Mouse (Mus musculus) cerebellum, postnatal 36 days (tissue): ENCODE measurements around the gene Gadd45gip1.

Experiments
- DNase-seq, 2 experiments: peaks; one replicate each; pipeline ENCODE4 v3.0.0; 2021 to 2022; ENCODE audit warnings: mixed read lengths in 2 of 2

Gadd45gip1 gene

DNA sequence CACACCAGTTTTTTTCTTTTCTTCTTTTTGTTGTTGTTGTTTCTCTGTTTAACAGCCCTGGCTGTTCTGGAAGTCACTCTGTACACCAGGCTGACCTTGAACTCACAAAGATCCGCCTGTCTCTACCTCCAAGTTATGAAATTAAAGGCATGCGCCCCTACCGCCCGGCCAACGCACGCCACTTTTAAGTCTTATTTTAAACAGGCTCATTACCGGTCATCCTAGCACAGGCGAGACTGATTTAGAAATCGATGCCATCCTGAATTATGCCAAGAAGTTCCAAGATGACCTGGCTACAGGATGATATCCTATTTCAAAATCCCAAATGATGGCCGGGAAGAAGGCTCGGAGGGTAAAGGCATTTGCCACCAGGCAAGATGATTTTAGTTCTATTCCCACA lies at the start of gene Gadd45gip1:
Gene Gadd45gip1, plus strand, starts transcription at position 33 of the 400 bp plus-strand sequence.
- DNase-seq = peak; percentile 38 to 40

DNA sequence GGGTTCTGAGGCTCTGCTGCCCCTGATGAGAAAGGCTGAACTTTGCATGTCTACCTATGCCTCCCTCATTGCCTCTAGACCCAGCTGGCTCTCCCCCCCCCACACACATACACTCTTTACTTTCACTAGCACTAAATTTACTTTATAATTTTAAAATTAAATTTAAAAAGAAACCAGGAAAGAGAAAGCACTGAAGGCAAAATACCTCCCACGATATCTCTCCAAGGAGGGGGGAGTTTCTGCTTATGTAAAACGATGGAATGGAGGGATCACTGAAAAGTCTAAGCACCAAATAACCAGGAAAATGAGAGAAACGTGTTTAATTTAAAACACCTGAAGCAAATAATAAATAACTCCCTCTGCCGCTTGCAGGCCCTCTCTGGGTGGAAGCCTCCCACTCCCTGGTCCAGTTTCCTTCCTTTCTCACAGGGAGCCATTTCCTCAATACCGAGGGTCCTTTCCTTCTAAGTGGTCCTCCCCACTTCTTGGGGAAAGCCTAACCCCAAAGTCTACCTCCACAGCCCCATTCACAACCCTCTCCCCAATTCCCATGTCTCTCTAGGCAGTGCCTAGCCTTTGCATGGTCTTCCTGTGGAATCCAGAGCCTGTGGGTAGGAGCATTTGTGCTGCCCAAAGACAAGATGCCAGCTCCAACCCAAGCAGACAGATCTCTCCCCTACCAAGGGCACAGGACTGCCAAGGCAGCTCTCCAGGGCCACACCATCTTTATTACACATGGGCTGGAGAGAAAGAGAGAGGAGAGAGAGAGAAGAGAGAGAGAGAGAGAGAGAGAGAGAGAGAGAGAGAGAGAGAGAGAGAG lies 49.4 kb upstream of the Gadd45gip1 start:
- peak in 1 of 2 experiments; percentile 27 for DNase-seq

- peak; percentile 44 to 56 for DNase-seq
Measured at GRCm38 (mm10) chr8:84782680-84783079, 48.6 kb upstream of the Gadd45gip1 start.

GRCm38 (mm10) chr8:84783198-84783918 lies 48.0 kb upstream of the Gadd45gip1 start:
- DNase-seq = peak in 1 of 2 experiments; percentile 22

DNA sequence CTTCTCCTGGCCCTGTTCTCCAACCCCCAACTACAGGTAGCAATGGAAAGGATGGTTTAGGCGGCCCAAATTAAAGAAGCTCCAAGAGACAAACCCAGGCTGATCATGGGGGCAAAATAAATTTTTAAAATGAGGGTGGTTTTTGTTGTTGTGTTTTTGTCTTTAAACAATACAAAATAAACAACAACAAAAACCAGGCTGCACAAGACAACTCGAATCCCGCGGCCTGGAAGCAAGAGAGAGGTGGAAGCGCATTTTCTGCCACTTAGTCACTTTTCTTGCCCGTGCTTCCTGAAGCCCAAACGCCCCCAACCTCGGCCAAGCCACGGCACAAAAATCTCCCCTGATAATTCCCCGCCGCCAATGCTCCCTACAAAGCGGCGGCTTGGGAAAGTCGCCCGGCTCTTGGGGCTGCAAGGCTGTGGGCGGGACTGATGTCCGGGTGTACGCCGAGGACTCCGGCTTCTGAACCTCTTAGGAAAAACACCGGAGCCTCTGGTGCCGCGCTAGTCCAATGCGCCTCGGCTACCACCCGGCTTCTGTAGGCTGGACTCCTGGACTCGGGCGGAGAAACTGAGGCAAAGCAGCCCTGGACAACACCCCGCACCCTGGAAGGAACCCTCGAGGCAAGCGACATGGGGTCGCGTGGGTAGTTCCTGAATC lies 47.3 kb upstream of the Gadd45gip1 start:
- peak; percentile 66 to 69 for DNase-seq

DNA sequence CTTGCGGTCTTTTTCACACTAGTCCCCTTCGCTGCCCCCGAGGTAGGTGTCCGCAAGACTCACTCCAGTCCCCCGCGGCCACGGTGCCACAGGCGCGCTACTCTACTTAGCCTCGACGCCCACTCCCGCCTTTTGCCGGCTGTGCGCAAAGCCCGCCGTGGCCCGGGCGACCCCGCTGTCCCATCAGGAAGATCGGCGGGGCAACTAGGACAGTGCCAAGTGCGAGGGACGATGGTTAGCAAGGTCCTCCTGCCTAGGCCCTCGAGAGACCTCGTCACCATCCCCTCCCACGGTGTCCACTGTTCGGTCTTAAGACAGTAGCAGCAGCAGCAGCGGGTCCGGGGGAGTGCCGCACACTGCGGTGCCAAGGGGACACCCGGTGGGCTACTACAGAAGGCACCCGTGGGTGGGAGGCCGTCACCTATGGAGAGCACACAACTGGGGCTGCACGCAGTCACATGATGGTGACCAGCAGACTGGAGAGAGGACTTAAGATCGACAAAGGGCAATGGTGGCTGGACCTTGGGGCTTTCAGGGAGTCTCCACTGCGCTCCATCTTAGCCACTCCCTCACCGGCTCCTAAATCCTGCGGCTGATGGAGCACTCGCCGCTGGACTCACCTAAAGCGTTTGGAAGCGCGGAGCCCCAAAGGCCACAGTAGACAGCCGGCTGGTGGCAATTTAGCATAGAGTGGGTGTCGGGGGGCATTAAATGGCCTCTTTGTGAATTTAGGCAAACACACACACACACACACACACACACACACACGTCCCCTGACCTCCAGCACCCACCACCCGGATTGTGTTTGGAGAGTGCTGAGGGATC lies 46.4 kb upstream of the Gadd45gip1 start:
- peak; percentile 48 to 55 for DNase-seq

DNA sequence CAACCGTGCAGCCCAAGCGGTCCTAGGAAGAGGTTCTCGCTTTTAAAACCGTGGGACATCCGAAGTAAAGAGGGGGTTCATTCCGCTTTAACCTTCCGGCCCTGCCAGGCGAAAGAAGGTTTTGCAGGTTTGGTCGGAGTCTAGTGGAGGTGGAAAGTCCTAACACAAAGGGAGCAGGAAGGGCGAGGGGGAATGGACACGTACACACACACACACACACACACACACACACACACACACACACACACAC lies 45.9 kb upstream of the Gadd45gip1 start:
- peak in 1 of 2 experiments; percentile 47 for DNase-seq

DNA sequence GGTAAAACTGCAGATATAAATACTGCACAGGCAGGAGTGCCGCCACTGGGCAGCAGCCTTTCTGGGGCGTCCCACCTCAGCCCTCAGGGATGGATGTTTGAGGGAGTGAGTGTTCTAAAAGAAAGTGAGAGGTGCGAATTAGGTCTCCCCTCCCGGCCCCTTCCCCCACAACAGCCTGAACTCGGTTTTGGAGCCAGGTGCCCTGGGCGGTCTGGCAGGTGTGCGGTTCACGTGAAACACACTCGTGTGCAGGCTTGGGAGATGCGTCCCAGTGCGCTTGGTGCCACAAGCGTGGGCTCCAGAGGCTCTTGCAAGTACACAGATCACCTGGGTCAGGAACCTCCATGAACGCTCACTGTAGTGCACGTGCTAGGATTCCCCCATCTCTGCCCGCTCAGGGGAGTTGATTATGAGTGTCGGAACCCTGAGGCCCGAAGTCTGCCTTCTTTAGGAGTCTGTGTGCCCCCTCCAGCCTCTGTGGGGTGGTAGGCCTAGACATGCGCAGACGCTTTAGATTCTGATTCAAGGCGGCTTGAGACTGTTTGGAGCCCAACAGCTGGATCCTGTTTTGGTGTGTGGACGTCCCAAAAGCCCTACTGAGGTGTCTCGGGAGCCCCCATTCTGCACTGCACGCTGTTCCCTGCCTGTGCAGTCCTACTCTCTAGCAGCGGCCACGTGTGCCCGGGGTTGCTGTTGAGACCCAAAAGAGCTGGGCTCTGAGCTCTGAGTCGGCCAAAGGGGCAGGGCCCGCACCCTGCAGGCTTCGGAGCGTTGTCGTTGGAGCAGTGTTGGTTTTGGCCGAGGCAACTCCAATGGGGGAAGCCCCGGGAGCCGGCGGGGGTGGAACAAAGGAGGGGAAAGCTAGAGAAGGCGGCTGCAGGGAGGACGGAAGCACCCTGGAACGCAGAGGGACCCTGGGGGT lies 45.3 kb upstream of the Gadd45gip1 start:
- peak in 1 of 2 experiments; percentile 48 for DNase-seq

DNA sequence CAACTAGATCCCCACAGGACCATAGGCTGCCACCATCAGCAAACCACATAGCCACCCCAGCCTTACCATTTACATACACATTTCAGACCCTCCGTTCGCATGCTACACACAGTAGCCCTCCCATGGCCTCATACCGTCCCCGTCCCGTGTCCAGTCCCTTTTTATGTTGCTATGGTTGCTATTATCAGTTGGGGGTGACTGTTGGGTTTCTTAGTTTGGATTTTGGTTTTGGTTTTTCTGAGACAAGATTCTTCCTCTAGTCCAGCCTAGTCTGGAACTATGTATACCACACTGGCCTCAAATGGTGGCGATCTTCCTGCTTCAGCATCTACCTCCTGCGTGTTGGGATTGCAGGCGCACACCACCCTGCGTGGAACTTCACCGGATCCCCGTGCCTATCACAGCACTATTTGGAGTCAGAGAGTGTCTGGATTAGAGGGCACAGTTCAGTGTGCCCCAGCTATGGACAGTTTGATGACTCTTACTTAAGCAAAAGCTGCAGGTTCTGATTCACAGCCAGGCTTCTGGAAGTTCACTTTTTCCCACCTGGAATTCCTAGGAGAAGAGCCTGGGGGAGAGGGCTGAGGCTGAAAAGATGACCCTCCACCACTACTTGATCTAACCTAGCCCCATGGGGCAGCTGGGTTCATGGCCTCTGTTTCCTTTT lies 44.4 kb upstream of the Gadd45gip1 start:
- peak in 1 of 2 experiments; percentile 22 for DNase-seq

- DNase-seq = peak; percentile 66 to 70
Measured at GRCm38 (mm10) chr8:84787523-84788302, 43.6 kb upstream of the Gadd45gip1 start.

DNA sequence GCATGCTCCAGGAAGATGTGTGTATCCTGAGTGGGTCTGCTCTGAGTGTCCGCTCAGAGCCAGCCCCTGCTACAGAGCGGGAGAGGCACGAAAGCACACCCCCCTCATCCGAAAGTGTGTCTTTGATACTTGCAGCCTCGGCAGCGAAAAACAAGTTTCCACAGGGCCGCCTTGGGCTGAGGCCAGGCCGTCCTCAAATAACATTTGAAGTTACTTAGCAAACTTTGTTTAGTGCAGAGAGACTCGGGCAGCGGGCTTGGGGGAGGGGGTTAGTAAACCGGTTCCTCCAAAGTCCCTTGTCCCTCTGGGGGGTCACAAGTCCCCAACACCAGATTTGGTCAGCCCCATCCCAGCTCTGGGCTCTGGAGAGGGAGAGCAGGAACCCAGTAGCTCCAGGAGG lies 42.4 kb upstream of the Gadd45gip1 start:
- peak; percentile 39 to 40 for DNase-seq

GRCm38 (mm10) chr8:84789345-84789744 lies 42.0 kb upstream of the Gadd45gip1 start:
- no peak for DNase-seq

DNA sequence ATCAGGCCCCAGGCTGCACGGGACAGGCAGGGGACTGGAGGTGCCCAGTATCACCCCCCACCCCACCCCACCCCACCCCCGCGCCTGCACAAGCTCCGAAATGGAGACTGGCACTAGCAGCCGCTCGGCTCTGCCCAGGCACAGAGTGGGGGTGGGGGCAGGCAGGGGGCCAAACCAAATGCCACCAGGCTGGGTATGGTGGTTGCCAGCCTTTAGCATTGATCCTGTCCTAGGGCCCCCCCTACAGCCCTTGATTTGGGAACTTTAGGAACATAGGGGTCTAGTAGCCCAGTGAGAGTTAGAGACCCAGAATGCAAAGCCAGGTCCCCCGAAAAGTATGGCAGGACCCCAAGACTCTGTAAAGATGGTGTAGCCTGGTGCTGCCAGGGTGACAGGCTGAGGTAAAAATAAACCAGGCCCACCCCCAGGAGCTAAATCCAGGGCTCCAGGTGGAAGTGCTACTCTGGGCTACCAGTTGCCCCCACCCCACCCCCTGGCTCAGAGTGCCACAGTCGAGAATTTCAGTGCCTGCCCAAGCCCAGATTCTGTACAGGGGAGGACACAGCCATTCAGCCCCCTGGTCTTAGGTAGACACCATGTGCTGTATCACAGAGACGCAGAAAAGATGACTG lies 41.4 kb upstream of the Gadd45gip1 start:
- DNase-seq = peak; percentile 72 to 84

DNA sequence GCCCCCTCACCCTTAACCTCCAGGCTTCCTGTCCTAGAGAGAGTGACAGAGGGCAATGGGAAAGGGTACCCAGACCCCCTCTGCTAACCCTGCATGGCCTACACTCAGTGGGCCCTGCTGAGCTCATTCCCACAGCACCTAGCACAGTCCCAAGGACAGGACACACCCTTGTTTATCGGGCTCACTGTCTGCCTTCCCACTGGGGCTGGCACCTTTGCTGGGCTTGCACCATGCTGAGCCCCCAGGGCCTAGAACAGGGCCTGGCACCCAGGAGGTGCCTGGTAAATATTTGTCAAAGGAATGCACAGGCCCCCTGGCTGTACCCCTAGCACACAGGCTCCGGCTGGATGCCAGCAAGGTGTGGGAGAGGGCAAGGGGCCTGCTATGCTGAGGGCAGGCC lies 40.8 kb upstream of the Gadd45gip1 start:
- peak in 1 of 2 experiments; percentile 32 for DNase-seq

GRCm38 (mm10) chr8:84792429-84792947 lies 38.8 kb upstream of the Gadd45gip1 start:
- DNase-seq = no peak

DNA sequence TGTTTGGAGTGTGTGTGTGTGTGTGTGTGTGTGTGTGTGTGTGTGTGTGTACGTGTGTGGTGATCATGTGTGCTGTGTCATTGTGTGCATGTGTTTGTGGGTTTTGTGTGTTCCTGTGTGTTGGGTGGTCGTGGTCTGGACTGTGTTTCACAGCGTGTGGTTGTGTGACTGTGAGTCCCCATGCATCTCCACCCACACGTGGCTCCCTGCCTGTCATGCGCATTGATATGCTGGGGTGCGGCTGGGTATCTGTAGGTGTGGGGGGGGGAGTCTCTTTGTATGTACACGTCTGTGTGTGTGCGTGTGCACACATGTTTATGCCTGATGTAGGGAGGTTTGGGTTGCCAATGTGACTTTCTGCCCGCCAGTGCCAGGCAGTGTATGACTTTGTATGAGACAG lies 38.2 kb upstream of the Gadd45gip1 start:
- DNase-seq = peak; percentile 44

- DNase-seq = peak in 1 of 2 experiments; percentile 69
Measured at GRCm38 (mm10) chr8:84793791-84794485, 37.4 kb upstream of the Gadd45gip1 start.

DNA sequence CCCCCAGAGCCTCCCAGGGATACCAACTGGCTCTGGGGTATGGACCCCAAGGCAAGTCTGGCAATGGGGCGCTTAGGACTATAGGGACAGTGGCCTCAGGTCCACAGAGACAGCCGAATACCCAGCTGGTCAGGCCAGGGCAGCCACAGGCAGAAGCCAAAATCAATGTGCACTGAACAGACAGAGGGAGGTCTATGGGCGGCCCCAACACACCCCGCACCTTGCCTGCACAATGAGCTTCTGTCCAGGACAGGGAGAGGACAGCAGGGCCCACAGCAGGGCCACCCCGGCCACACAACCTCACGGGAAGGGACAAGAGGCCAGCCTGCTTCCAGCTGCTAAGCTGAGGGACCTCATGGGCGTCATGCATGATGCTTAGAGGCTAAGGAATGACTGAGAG lies 36.8 kb upstream of the Gadd45gip1 start:
- peak; percentile 60 to 71 for DNase-seq
